Mouse (Mus musculus): Measurements from ENCODE around the gene Capn10.

GRCm38 (mm10) chr1:92958999-92959398 lies 24.8 kb downstream of the Capn10 start:
- TF ChIP-seq POLR2A (IDR thresholded peaks at IDR 0.05; ENCODE audit: insufficient read depth, low read length): no peak
- no peak for TF ChIP-seq CTCF (IDR thresholded peaks at IDR 0.05; ENCODE audit: low read depth, low read length)
- no peak for TF ChIP-seq EP300 (IDR thresholded peaks at IDR 0.05; ENCODE audit: insufficient read depth, low read depth, low read length)

Measured in ES-Bruce4 (cell line).